In genomic region chr4:50763914-50764313, GRCm38 (mm10) we compare ENCODE assay signal across 25 mouse cellular contexts.
DNase-seq lines count a peak whose midpoint lies in the region; ATAC-seq lines count a peak whose summit lies in the region.
"Had no signal": no experiment of that assay in that cellular context is flagged by ENCODE, and none has a peak within 500 bp of the region (broad histone marks: within the 10 kb centered on the region; RNA-seq: fewer than 3 reads in every experiment).

No protein-coding gene starts in this region.

- H3K4me2 ChIP-seq in forebrain, embryonic 11.5 days (ENCODE audit: low read depth, low read length, severe bottlenecking): no peak overlapping the region
- H3K4me2 ChIP-seq in forebrain, embryonic 13.5 days: no peak overlapping the region
- no peak overlapping the region for H3K4me2 ChIP-seq in kidney, embryonic 15.5 days
- H3K4me2 ChIP-seq in midbrain, embryonic 12.5 days (replicated peaks): no peak overlapping the region
- H3K4me2 ChIP-seq: embryonic facial prominence, embryonic 12.5 days; forebrain, embryonic 12.5 days; forebrain, embryonic 15.5 days had no signal

- 0 out of 2 replicates have a peak, but pooled peaks have one; percentile 24 for ATAC-seq in forebrain, embryonic 11.5 days (replicated peaks; ENCODE audit: low FRiP score)
- ATAC-seq in forebrain, embryonic 13.5 days: no peak
- ATAC-seq in kidney, embryonic 15.5 days (replicated peaks; ENCODE audit: low FRiP score): no peak; the same call in 1 of the 2 replicates
- peak; percentile 34; the same call in 1 of the 2 replicates for ATAC-seq in midbrain, embryonic 12.5 days (ENCODE audit: low FRiP score, low read depth)
- ATAC-seq: CD4-positive, CD25-positive, alpha-beta regulatory T cell, adult 4 months; forebrain, embryonic 15.5 days; forebrain, postnatal 0 days had no signal

- no peaks in the 10 kb centered on the region for H3K36me3 ChIP-seq in forebrain, embryonic 11.5 days (ENCODE audit: control insufficient read depth, insufficient read depth, low read length)
- no peaks in the 10 kb centered on the region for H3K36me3 ChIP-seq in forebrain, embryonic 13.5 days (ENCODE audit: poor library complexity, severe bottlenecking)
- H3K36me3 ChIP-seq in kidney, embryonic 15.5 days: no peaks in the 10 kb centered on the region
- no peaks in the 10 kb centered on the region for H3K36me3 ChIP-seq in midbrain, embryonic 12.5 days
- no peaks in the 10 kb centered on the region for H3K36me3 ChIP-seq in midbrain, embryonic 10.5 days
- H3K36me3 ChIP-seq: embryonic facial prominence, embryonic 10.5 days; embryonic facial prominence, embryonic 12.5 days; forebrain, embryonic 12.5 days; forebrain, embryonic 15.5 days; G1E had no signal

- H3K4me3 ChIP-seq in forebrain, embryonic 11.5 days (ENCODE audit: low read depth, low read length): no peak overlapping the region
- H3K4me3 ChIP-seq in forebrain, embryonic 13.5 days: no peak overlapping the region
- no peak overlapping the region for H3K4me3 ChIP-seq in kidney, embryonic 15.5 days (replicated peaks)
- H3K4me3 ChIP-seq in midbrain, embryonic 12.5 days: no peak overlapping the region
- no peak overlapping the region for H3K4me3 ChIP-seq in midbrain, embryonic 10.5 days
- H3K4me3 ChIP-seq: embryonic facial prominence, embryonic 10.5 days; embryonic facial prominence, embryonic 12.5 days; forebrain, embryonic 12.5 days; forebrain, embryonic 15.5 days had no signal

- no peak overlapping the region for H3K9ac ChIP-seq in forebrain, embryonic 11.5 days (ENCODE audit: low read length)
- H3K9ac ChIP-seq in forebrain, embryonic 13.5 days: no peak overlapping the region
- no peak overlapping the region for H3K9ac ChIP-seq in kidney, embryonic 15.5 days
- no peak overlapping the region for H3K9ac ChIP-seq in midbrain, embryonic 12.5 days (replicated peaks)
- H3K9ac ChIP-seq: embryonic facial prominence, embryonic 12.5 days; forebrain, embryonic 12.5 days; forebrain, embryonic 15.5 days; forebrain, postnatal 0 days had no signal

- no peaks in the 10 kb centered on the region for H3K9me3 ChIP-seq in forebrain, embryonic 11.5 days (ENCODE audit: control insufficient read depth, low read length)
- no peaks in the 10 kb centered on the region; the same call in 1 of the 2 replicates for H3K9me3 ChIP-seq in forebrain, embryonic 13.5 days (replicated peaks)
- no peaks in the 10 kb centered on the region for H3K9me3 ChIP-seq in kidney, embryonic 15.5 days (replicated peaks)
- no peaks in the 10 kb centered on the region for H3K9me3 ChIP-seq in midbrain, embryonic 12.5 days
- no peaks in the 10 kb centered on the region for H3K9me3 ChIP-seq in midbrain, embryonic 10.5 days (replicated peaks)
- H3K9me3 ChIP-seq: embryonic facial prominence, embryonic 10.5 days; embryonic facial prominence, embryonic 12.5 days; forebrain, embryonic 12.5 days; forebrain, embryonic 15.5 days; G1E had no signal

- no peak for DNase-seq in forebrain, embryonic 11.5 days (ENCODE audit: low spot score)
- no peak for DNase-seq in kidney, postnatal 14 days
- DNase-seq in midbrain, embryonic 10.5 days (ENCODE audit: low spot score): no peak
- DNase-seq in Muller cell, postnatal 12 days (ENCODE audit: inconsistent ontology term): no peak
- DNase-seq: adrenal gland, adult 2 months; adrenal gland, postnatal 10 days; adrenal gland, postnatal 25 days; B cell, adult 2 months; cerebellum, adult 11 months; cerebellum, adult 18-20 months; cerebellum, adult 8-10 months; cerebellum, adult 9-11 months; cerebellum, postnatal 14 days; cerebellum, postnatal 36 days; forebrain, postnatal 0 days had no signal

- H3K27me3 ChIP-seq in forebrain, embryonic 11.5 days (ENCODE audit: control insufficient read depth, insufficient read depth, low read length): no peaks in the 10 kb centered on the region
- no peaks in the 10 kb centered on the region for H3K27me3 ChIP-seq in forebrain, embryonic 13.5 days
- H3K27me3 ChIP-seq in kidney, embryonic 15.5 days: no peaks in the 10 kb centered on the region
- no peaks in the 10 kb centered on the region for H3K27me3 ChIP-seq in midbrain, embryonic 12.5 days
- no peaks in the 10 kb centered on the region for H3K27me3 ChIP-seq in midbrain, embryonic 10.5 days (ENCODE audit: low read depth, poor library complexity, severe bottlenecking)
- H3K27me3 ChIP-seq: CH12.LX; embryonic facial prominence, embryonic 12.5 days; forebrain, embryonic 12.5 days; forebrain, embryonic 15.5 days had no signal

- H3K27ac ChIP-seq in forebrain, embryonic 11.5 days (ENCODE audit: low read depth, low read length): no peak overlapping the region
- H3K27ac ChIP-seq in forebrain, embryonic 13.5 days: no peak overlapping the region
- H3K27ac ChIP-seq in kidney, embryonic 15.5 days: peak overlapping the region; percentile 64
- H3K27ac ChIP-seq in midbrain, embryonic 12.5 days (replicated peaks): no peak overlapping the region
- no peak overlapping the region for H3K27ac ChIP-seq in midbrain, embryonic 10.5 days (replicated peaks)
- H3K27ac ChIP-seq: embryonic facial prominence, embryonic 10.5 days; embryonic facial prominence, embryonic 12.5 days; forebrain, embryonic 12.5 days; forebrain, embryonic 15.5 days had no signal

- 86% methylated on average over 3 of the region's 3 CpGs for WGBS in forebrain, embryonic 11.5 days
- WGBS in forebrain, embryonic 13.5 days: 75% methylated on average over 3 of the region's 3 CpGs
- WGBS in kidney, embryonic 15.5 days: 61% methylated on average over 3 of the region's 3 CpGs
- WGBS in midbrain, embryonic 12.5 days: 86% methylated on average over 3 of the region's 3 CpGs
- WGBS in midbrain, embryonic 10.5 days: 89% methylated on average over 3 of the region's 3 CpGs

- H3K4me1 ChIP-seq in forebrain, embryonic 11.5 days (replicated peaks; ENCODE audit: control insufficient read depth, insufficient read depth, low read length): no peaks in the 10 kb centered on the region
- H3K4me1 ChIP-seq in forebrain, embryonic 13.5 days: no peaks in the 10 kb centered on the region
- H3K4me1 ChIP-seq in kidney, embryonic 15.5 days: 0 out of 2 replicates have a peak, but pooled peaks cover 5% of the 10 kb centered on the region
- no peaks in the 10 kb centered on the region for H3K4me1 ChIP-seq in midbrain, embryonic 12.5 days
- no peaks in the 10 kb centered on the region for H3K4me1 ChIP-seq in midbrain, embryonic 10.5 days
- H3K4me1 ChIP-seq: embryonic facial prominence, embryonic 10.5 days; embryonic facial prominence, embryonic 12.5 days; forebrain, embryonic 12.5 days; forebrain, embryonic 15.5 days had no signal

Comparison
In these comparisons a context has a peak if more than half of its experiments do, and no peak if none do; other contexts are left out.
1. ATAC-seq: peak in forebrain, embryonic 11.5 days (single experiment) and midbrain, embryonic 12.5 days (single experiment); none in forebrain, embryonic 13.5 days (single experiment) and kidney, embryonic 15.5 days (single experiment).